Mouse (Mus musculus): ENCODE results near the gene Plxnb3.

The Plxnb3 gene

DNA sequence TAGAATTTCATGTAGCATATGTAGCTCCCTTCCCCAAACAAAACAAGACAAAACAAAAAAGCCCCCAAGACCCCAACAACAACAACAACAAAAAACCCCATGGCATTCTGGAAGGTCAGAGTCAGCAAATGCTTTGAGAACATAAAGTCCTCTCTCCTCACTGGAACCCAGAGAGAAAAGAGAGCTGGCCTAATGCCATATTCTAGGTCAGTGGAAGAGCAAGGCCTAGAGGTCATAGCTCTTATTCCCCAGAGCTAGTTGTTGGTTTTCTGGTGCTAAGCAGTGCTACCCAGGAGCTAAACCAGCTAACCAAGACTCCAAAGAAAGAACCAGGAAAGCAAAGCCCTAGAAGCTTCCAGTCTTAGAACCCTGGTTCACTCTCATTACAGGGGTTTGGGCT is 28.8 kb downstream of the Plxnb3 start:
- no peak for DNase-seq (ENCODE audit: low spot score)

DNA sequence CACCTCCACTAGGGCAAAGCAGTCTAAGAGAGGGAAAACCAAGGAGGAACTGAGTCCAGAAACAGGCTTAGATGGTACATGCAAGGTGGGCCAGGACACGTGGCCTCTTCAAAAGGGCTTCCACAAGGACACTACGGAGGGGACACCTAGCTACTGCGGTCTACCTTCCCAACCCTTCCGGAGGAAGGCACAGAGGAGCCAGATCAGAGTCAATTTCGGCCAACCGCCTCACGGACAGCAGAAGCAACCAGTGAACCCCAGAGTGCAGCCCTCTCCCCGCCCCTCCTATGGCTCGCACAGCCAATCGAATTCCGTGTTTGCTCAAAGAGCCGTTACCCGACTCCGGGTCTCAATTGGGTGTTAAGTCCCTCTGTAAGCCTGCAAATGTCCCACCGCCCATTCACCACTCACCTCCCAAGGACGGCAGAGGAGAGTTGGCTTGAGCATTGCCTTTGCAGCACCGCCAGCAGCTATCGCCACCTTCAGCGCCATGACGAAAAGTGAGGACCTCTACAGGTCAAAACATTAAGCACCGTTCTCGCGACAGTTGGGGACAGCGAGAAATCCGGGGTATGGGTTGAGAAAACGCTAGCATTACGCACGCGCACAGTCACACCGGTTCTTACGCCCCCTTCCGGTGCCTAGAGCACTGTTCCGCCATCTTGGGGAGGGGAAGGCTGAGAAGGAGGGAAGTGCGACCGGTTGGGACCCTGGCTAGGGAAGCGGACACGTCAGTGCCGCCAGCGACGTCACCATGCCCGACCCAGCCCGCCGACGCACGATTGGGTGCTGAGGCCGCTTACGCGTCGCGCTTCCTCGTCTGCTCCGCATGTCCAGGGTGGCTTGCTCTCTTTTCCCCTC is 29.7 kb downstream of the Plxnb3 start, which contains the start of the genes Idh3g and Ssr4:
Gene Idh3g (minus strand): TSS at position 534 of the 861 bp plus-strand sequence.
Gene Ssr4 (plus strand): TSS at position 665 of the 861 bp plus-strand sequence.
- DNase-seq (ENCODE audit: low spot score): peak; percentile 90

GRCm38 (mm10) chrX:73787225-73787558 is 30.3 kb downstream of the Plxnb3 start:
- no peak for DNase-seq (ENCODE audit: low spot score)

DNA sequence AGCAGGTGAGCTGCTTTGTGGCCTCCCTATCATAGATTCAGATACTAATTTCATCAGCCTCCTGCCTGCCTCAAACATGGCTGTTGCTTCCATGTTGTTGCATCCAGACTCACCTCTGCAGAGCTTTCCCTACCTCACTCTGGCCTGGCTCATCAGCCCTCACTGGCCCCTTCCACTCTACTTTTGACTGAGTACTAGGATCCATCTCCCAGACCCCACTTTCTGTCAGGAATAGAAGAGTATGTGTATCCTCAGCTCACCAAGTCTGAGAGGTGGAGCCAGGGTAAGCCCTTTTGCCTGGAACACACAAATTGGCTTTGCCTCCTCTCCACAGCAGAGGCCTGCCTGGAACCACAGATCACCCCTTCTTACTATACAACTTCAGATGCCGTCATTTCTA is 31.6 kb downstream of the Plxnb3 start:
- DNase-seq (ENCODE audit: low spot score): no peak

DNA sequence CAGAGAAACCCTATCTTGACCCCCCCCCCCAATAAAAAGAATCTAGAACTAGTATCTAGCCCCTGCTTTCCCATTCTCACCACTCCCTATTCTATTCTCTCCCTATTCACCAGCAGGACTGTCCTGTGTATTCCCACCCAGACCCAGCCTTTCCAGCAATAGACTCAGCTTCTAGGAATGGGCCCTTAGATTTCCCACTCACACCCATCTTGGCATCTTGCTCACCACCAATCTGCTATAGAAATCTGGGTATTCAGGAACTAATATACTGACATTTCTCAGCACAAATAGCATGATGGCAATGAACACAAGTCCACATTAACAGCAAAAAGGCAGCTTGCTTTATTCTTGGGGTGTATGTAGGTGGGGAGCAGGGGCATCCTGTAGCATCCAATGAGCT is 36.1 kb downstream of the Plxnb3 start:
- DNase-seq (ENCODE audit: low spot score): no peak

DNA sequence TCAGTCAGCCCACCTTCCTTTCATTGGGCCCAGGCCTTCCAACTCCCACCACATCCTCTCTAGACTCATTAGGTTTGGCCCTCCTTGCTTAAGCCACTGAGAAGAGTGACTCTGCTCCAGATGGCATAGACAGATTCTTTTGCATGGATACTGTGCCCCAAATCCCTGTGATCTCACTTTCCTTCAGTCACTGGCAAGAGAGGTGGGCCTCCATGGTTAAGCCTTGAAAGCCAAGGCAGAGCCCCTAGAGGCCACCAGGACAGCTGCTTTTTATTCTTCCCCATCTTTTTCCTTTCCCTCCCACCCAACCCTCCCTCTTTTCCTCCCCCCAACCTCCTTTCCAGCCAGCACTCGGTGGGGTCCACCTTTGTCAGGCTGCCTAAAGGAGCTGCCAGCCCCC is 36.6 kb downstream of the Plxnb3 start:
- no peak for DNase-seq (ENCODE audit: low spot score)

DNA sequence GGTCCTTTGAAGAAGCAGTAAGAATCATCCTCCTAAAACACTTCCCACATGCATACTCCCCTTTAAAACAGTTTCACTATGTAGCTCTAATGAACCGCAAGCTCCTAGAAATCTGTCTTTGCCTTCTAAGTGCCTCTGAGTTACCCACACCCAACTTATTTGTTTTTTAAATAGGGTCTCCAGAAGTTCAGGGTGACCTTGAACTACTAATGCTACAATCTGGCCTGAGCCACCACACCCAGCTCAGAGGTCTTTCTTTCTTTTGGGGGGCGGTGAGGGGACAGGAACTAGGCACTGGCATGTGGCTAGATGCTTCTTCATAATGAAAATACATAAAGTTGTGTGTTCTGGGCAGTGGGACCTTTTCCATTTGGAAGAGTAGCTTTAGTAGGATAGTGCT is 40.6 kb downstream of the Plxnb3 start:
- no peak for DNase-seq (ENCODE audit: low spot score)

- DNase-seq (ENCODE audit: low spot score): peak; percentile 47
These were observed 41.6 kb downstream of the Plxnb3 start for GRCm38 (mm10) chrX:73798502-73798901.

GRCm38 (mm10) chrX:73805814-73806213 is 48.9 kb downstream of the Plxnb3 start:
- DNase-seq (ENCODE audit: low spot score): no peak

GRCm38 (mm10) chrX:73815072-73815471 is 58.2 kb downstream of the Plxnb3 start:
- no peak for DNase-seq (ENCODE audit: low spot score)

DNA sequence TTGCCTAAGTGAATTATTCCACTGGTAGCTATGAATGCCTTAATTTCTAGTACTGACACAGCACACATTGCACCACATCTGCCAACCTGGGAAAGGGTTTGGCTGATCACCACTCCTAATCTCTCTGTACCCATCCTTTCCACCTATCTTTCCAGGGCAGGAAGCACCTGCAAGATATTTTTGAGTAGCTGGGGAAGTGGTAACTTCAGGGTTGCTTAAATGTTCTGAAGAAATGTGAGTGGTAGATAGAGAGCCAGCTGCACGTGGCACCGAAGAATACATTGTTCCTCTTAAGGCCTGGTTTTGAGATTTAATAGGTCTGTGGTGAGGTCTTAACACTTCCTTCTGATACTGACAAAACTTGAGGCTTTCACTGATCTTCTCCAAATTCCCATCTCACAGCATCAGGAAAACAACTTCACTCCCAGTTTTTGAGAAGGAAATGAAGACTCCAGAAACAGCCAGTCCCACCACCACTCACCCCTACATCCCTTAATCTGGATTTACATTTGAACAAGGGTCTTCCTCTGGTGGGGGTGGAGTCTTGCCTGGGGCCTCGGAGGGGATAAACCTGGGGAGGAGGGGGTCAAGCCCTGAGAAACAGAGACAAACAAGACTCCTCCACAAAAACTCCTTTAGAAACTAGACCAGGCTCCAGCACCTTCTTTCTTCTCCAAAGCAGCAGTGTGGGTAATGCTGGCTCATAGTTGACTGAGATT is 59.9 kb downstream of the Plxnb3 start:
- DNase-seq (ENCODE audit: low spot score): no peak

Data from left cerebral cortex, adult 11 months (tissue).